Mouse (Mus musculus) urinary bladder, postnatal 14 days (tissue): ENCODE measurements around the gene Cdkl3.

Experiments used
- DNase-seq: peaks from one replicate; pipeline ENCODE4 v3.0.0; 2021; ENCODE audit warnings: low spot score

Gene Cdkl3

DNA sequence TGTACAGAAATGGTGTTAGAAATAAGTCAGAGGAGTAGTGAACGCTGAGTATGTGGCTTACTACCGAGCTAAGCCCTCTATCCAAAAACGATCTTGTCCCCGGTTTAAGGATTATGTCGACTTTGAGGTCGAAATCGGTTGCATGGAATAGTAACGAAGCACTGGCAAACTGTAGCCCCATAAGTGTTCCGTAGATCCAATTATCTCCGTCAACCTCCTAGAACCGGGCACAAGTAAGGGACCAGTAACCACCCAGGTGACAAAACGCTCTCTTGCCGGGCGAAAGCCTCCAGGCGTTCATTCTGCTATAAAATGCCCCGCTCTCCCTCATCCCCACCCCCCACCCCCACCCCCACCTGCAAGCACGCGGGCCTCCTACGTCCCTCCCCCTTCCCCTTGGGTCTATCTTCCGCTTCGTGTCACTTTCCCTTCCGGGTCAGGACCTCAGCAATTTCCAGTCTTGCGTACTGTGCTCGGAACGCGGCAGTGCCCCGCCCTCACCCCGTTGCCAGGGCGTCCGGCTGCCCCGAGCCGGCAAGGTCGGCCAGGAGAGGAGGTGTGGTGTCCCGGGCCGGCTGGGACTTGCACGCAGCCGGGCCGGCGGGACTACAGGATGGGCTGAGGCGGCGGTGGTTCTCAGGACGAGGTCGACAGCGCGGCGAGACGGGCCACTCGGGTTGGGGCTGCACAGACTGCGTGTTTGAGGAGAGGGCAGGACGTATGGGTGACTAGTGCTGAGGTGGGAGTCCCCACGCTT, at the start of gene Cdkl3:
Cdkl3 (plus strand) TSS at position 450 of the 757 bp plus-strand sequence.
- peak; percentile 96 for DNase-seq

DNA sequence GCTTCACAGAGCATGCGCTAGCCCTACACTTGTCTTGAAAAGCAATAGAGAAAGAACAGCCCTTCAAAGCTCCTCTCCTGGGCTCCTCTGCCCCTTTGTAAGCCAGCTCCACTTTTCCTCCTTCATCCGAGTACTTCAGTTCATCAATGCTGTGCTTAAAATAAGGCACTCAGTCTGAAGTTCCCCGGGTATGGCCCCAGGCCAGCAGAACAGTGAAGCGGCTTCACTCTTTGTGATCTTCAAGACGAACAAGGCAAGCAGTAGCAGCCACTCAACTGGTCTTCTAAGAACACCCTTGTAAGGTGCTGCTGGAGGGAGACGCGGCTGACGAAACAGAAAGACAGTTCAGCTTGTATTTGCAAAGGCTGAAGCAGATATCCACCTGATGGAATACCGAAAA, 47.9 kb upstream of the Cdkl3 start:
- DNase-seq: no peak

DNA sequence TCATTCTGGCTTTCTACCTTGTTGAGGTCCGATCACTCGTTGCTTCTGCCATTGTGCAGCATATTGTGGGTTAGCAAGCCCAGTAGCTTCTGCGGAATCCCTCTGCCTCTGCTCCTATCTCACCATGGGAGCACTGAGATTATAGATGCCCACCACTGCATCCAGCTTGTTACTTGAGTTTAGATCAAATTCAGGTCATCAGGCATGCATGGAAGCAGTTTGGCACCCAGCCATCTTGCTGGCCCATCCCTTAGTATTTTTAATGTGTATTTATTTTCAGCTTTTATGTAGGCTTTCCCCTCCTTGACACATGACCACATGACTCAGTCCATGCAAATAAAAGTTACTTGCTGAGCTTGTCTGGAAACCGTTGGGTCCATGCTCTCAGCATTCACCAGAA, 46.3 kb upstream of the Cdkl3 start:
- DNase-seq: peak; percentile 53

- DNase-seq: no peak
Observed at GRCm38 (mm10) chr11:51959511-51959910, 44.5 kb upstream of the Cdkl3 start.

DNA sequence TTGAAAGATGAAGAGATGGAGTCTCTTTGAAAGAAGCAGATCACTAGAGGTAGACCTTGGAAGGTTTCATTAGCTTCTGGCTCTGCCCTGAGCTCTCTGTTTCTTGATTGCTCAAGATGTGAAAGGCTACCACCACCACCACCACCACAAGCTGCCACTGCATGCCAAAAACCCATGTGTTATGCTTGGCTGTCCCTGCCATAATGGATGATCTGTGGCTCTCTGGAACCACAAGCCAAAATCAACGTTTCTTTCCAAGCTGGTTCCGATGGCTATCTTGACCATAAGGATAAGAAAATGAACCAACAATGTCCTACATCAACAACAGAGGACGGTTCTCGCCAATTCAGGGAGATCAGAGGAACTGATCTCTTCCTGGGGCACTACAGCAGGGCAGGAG, 44.0 kb upstream of the Cdkl3 start:
- no peak for DNase-seq

GRCm38 (mm10) chr11:51960967-51961471, 43.0 kb upstream of the Cdkl3 start:
- DNase-seq: no peak

DNA sequence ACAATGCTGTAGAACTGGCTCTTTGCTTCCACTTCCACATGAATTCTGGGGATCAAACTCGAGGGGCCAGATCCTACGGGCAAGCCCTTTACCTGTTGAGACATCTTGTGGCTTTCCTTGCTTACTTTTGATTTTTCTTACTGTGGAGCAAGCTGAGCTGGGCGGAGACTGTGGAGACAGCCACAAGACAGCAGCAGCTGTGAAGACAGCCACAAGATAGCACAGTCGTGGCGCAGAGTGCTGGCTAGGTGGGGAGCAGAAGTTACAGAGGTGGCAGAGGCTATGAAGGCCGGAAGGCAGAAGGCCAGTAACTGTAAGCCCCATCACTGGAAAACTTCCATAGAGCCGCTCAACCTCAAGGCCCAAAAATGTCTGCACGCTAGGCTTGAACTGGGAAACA, 42.3 kb upstream of the Cdkl3 start:
- DNase-seq: no peak

DNA sequence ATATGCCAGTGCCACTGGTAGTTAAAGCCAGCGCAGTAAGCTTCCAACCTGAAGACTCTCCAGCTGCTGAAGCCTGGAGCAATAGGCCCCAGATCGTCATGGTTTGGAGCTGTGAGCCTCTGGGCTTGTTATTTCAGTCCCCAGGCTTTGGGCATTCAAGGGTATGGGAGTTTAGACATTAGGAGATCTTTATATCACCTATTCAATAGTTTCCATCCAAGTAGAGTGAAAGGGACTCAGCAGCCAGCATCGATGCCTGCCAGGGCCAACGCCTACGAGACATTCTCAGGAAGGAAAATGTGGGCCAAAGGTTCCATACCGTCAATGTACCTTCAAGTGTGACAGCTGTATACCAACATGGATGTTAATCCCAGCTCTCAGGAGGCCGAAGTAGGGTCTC, 41.7 kb upstream of the Cdkl3 start:
- no peak for DNase-seq

GRCm38 (mm10) chr11:51966651-51967050, 37.4 kb upstream of the Cdkl3 start:
- no peak for DNase-seq

- DNase-seq: peak; percentile 97
Observed at GRCm38 (mm10) chr11:51967443-51968401, 36.3 kb upstream of the Cdkl3 start, which contains the start of gene Cdkn2aipnl. TSS of gene Cdkn2aipnl (plus strand) at chr11:51967661.

GRCm38 (mm10) chr11:51968896-51969295, 35.1 kb upstream of the Cdkl3 start:
- DNase-seq: no peak

- DNase-seq: no peak
Observed at GRCm38 (mm10) chr11:51969511-51969910, 34.5 kb upstream of the Cdkl3 start.

DNA sequence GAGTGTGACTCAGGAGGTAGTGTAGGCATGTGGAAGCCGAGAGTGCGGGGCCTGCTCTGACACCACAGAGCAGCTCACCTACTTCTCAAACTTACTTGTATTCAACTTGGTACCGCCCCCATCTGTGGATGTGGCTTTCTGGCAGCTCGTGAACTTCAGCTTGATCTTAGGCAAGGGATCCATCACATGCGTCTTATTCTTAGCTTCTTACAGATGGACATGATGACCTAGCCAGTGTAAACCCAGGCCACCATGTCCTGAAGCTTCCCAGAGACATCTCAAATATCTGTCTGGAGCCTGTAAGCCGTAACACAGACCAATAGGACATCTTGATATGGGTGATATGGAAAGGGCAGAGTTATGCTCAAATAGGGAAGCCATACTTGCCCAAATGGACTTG, 32.4 kb upstream of the Cdkl3 start:
- no peak for DNase-seq

DNA sequence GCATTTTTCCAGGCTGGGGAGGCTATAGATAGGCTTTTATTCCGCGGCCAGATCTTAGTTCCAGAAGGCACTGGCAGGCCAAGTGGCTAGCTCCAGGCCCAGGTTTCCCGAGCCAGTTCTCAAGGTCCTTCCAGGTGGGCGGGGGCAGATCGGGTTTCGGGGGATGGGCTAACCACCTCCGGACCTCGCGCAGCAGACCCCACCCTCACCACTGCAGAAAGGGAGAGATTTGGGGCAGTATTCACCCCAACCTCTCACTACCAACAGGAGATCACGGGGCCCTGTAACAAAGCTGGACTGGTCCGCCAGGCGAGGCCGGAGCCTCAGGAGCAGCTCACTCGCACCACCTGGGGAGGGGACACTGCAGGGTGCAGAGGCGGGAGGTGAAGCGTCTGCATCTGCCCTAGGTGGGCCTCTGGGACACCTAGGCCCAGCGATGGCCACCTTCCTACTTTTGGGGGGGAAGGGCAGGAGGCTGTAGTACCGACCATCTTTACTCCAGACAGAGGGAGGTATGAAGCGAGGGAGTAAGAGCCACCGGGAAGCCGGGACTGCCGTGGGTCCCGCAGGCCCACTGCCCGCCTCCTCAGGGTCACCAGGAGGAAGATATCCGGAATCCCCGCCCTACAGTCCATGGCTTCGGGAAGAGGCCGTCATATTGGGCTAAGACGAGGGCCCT, 4.3 kb upstream of the Cdkl3 start:
- peak; percentile 69 for DNase-seq

DNA sequence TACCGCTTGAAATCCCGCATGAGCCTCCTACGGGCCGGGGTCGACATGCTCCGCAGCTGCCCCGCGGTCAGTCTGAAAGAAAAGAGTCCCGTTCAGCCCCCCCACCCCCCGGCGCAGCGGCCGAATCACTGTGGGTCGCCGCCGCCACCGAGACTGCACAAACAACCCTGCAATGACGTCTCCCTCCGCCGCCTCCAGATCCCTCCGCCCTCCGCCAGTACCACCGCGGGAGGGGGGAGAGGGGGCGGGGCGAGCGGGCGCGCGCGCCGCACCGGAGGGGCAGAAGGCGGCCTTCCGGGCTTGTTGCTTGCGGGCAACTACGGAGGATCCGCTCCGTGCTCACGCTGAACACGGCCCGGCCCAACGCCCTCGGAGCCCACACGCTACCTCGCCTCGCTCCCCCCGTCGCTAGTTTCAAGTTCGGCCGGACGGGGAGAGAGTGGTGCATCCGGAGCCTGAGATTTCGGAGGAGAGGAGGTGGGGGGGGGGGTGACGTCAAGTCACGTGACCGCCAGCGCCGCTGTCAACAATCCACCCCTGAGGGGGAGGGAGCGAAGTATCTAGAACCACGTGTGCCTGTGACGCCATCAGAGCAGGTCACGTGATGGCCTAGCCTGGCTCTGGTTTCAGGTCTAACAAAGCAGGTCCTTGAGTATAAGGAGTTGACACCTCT, 3.6 kb upstream of the Cdkl3 start, which contains the start of gene Ube2b:
Ube2b (minus strand) TSS at position 473 of the 673 bp plus-strand sequence.
- peak; percentile 95 for DNase-seq

DNA sequence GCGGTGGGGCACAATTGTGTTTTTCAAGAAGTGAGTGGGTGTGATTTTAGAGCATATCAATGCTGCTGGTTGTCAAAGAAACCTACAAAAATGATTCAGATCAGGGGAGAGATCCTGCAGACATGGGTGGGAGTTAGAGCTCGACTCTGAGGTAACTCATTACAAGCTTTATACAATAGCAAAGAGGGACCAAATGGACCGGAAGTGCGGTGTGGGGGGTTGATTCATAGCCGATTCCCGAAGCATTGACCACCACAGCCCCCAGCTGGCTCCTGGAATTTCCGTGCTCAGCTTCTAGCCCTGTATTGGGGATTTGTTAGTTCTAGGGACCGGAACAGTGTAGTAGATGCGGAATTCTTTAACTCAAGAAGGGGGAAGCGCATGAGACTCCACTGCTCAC, 2.7 kb upstream of the Cdkl3 start:
- no peak for DNase-seq

DNA sequence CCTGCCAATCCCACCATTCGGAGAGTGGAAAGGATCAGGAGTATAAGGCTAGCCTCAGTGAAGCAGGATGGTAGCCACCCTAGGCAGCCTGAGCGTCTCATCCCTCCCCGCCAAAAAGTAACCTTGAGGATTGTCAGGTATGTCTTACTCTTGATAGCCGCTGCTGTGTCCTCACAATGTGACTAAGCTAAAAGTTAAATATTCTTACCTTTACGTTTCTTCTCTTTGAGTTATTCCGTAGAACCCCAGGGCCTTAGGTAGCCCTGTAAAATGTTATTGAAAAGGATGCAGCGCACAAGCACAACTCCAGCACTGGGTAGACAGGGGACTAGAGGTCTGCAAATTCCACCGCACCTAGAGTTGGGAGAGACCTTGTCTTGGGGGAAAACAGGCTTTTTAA, 2.2 kb upstream of the Cdkl3 start:
- no peak for DNase-seq

- DNase-seq: no peak
Observed at GRCm38 (mm10) chr11:52002842-52003504, 1.0 kb upstream of the Cdkl3 start.

- DNase-seq: no peak
Observed at GRCm38 (mm10) chr11:52003505-52003771, 583 bp upstream of the Cdkl3 start.

DNA sequence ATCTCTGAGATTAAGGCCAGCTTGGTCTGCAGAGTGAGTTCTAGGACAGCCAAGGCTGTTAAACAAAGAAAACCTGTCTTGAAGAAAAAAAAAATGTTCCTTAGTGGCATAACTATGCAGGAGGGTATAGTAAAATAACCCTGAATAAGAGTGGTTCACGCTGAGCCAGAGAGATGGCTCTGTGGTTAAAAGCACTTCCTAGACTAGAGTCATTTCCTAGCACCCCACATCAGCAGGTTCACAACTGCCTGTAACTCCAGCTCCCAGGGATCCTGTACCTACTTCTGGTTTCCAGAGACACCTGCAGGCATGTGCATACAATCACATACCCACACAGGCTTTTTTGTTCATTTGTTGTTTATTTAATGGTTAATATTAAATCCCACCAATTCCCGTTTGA, 1.6 kb downstream of the Cdkl3 start:
- DNase-seq: no peak

DNA sequence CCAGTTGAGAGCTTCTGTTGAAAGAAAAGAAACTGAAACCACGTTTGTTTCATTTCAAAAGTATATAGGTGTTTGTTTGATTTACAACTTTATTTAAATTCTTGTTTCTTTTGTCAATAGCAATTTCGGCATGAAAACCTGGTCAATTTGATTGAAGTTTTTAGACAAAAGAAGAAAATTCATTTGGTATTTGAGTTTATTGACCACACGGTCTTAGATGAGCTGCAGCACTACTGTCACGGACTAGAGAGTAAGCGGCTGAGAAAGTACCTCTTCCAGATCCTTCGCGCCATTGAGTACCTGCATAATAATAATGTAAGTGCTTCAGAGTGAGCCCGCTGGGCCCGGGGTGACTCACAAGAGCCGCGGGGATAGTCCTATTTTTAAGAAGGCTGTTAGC, 7.0 kb downstream of the Cdkl3 start:
- DNase-seq: no peak
